Mouse (Mus musculus): ENCODE results near the gene Lime1. TPM values are rescaled to one million over a fixed set of nuclear protein-coding genes. Genes with fewer than 3 reads are reported as not detected.

The Lime1 gene
- 1 to 10 TPM; 7.0 to 7.4 TPM for total RNA-seq (2021)

- no peak for DNase-seq (ENCODE audit: low spot score)
- intact Hi-C loops (cut with DNase I), result no loop called here
Observed at GRCm38 (mm10) chr2:181379778-181380177, at the start of gene Lime1. TSS of gene Lime1 (plus strand) at chr2:181380078.

GRCm38 (mm10) chr2:181332542-181332941 lies 47.3 kb upstream of the Lime1 start:
- intact Hi-C loops (cut with DNase I), result loop anchor here (5.0 kb wide), 1 partner anchor 220 kb away; no protein-coding TSS in a partner anchor

GRCm38 (mm10) chr2:181334023-181334422 lies 45.9 kb upstream of the Lime1 start:
- no peak for DNase-seq (ENCODE audit: low spot score)
- intact Hi-C loops (cut with DNase I), result loop anchor here (1.0 to 5.0 kb wide), 2 partner anchors 148 to 222 kb away; no protein-coding TSS in a partner anchor

More at GRCm38 (mm10) chr2:181332542-181332941, 47.3 kb upstream of the Lime1 start:
- no peak for DNase-seq (ENCODE audit: low spot score)

- DNase-seq (ENCODE audit: low spot score), result no peak
- intact Hi-C loops (cut with DNase I), result no loop called here
Observed at GRCm38 (mm10) chr2:181340426-181340825, 39.5 kb upstream of the Lime1 start.

- intact Hi-C loops (cut with DNase I), result no loop called here
- peak; percentile 13 for DNase-seq (ENCODE audit: low spot score)
Observed at GRCm38 (mm10) chr2:181342766-181343165, 37.1 kb upstream of the Lime1 start.

GRCm38 (mm10) chr2:181356780-181357179 lies 23.1 kb upstream of the Lime1 start:
- no peak for DNase-seq (ENCODE audit: low spot score)
- intact Hi-C loops (cut with DNase I), result no loop called here

GRCm38 (mm10) chr2:181363946-181364345 lies 15.9 kb upstream of the Lime1 start:
- intact Hi-C loops (cut with DNase I), result no loop called here
- no peak for DNase-seq (ENCODE audit: low spot score)

GRCm38 (mm10) chr2:181364487-181364859 lies 15.4 kb upstream of the Lime1 start:
- intact Hi-C loops (cut with DNase I), result no loop called here
- DNase-seq (ENCODE audit: low spot score), result no peak

GRCm38 (mm10) chr2:181364860-181365596 lies 14.8 kb upstream of the Lime1 start, which contains the start of the genes Zgpat and Arfrp1:
TSS of gene Zgpat (plus strand) at chr2:181364928.
TSS of gene Arfrp1 (minus strand) at chr2:181365404.
- intact Hi-C loops (cut with DNase I), result no loop called here
- DNase-seq (ENCODE audit: low spot score), result peak; percentile 78

GRCm38 (mm10) chr2:181365655-181366075 lies 14.2 kb upstream of the Lime1 start:
- intact Hi-C loops (cut with DNase I), result no loop called here
- no peak for DNase-seq (ENCODE audit: low spot score)

- intact Hi-C loops (cut with DNase I), result no loop called here
Observed at GRCm38 (mm10) chr2:181370001-181370400, 9.9 kb upstream of the Lime1 start.

GRCm38 (mm10) chr2:181375787-181376186 lies 4.1 kb upstream of the Lime1 start:
- no peak for DNase-seq (ENCODE audit: low spot score)
- intact Hi-C loops (cut with DNase I), result no loop called here

More at GRCm38 (mm10) chr2:181370001-181370400, 9.9 kb upstream of the Lime1 start:
- DNase-seq (ENCODE audit: low spot score), result no peak

- no peak for DNase-seq (ENCODE audit: low spot score)
- intact Hi-C loops (cut with DNase I), result no loop called here
Observed at GRCm38 (mm10) chr2:181377230-181377629, 2.6 kb upstream of the Lime1 start.

GRCm38 (mm10) chr2:181378701-181379100 lies 1.2 kb upstream of the Lime1 start:
- no peak for DNase-seq (ENCODE audit: low spot score)
- intact Hi-C loops (cut with DNase I), result no loop called here

GRCm38 (mm10) chr2:181380251-181380650 lies 373 bp downstream of the Lime1 start:
- intact Hi-C loops (cut with DNase I), result no loop called here
- no peak for DNase-seq (ENCODE audit: low spot score)

- DNase-seq (ENCODE audit: low spot score), result no peak
- intact Hi-C loops (cut with DNase I), result no loop called here
Observed at GRCm38 (mm10) chr2:181381107-181381506, 1.2 kb downstream of the Lime1 start.

GRCm38 (mm10) chr2:181381631-181382306 lies 1.9 kb downstream of the Lime1 start:
- intact Hi-C loops (cut with DNase I), result no loop called here
- no peak for DNase-seq (ENCODE audit: low spot score)

- intact Hi-C loops (cut with DNase I), result no loop called here
- no peak for DNase-seq (ENCODE audit: low spot score)
Observed at GRCm38 (mm10) chr2:181384463-181384862, 4.6 kb downstream of the Lime1 start.

GRCm38 (mm10) chr2:181384919-181385391 lies 5.1 kb downstream of the Lime1 start:
- intact Hi-C loops (cut with DNase I), result no loop called here
- peak; percentile 58 for DNase-seq (ENCODE audit: low spot score)

- intact Hi-C loops (cut with DNase I), result no loop called here
- DNase-seq (ENCODE audit: low spot score), result no peak
Observed at GRCm38 (mm10) chr2:181385885-181386284, 6.0 kb downstream of the Lime1 start.

- DNase-seq (ENCODE audit: low spot score), result no peak
- intact Hi-C loops (cut with DNase I), result no loop called here
Observed at GRCm38 (mm10) chr2:181386663-181387210, 6.9 kb downstream of the Lime1 start.
